Mouse (Mus musculus) C2C12 (cell line): ENCODE data around the gene Tmem198.

Source experiments
- CTCF ChIP-seq: IDR thresholded peaks from one replicate; pipeline ENCODE4 v1.5.1; 2011; ENCODE audit not compliant: control insufficient read depth, insufficient read depth, insufficient read length
- FOSL1 ChIP-seq: IDR thresholded peaks from one replicate; pipeline ENCODE4 v1.8.0; 2011; ENCODE audit warnings: mild to moderate bottlenecking, low read length; ENCODE audit not compliant: poor library complexity, insufficient read depth, severe bottlenecking
- MAX ChIP-seq: IDR thresholded peaks from one replicate; pipeline ENCODE4 v1.6.1; 2011; ENCODE audit warnings: mild to moderate bottlenecking, control low read depth
- MYOD1 ChIP-seq: IDR thresholded peaks from one replicate; pipeline ENCODE4 v1.6.1; 2011; ENCODE audit warnings: low read depth; ENCODE audit not compliant: control insufficient read depth, insufficient read length
- MYOG ChIP-seq: IDR thresholded peaks from one replicate; pipeline ENCODE4 v1.6.1; 2011; ENCODE audit not compliant: control insufficient read depth, insufficient read length; ENCODE audit errors: extremely low read depth
- USF1 ChIP-seq: IDR thresholded peaks from one replicate; pipeline ENCODE4 v1.6.1; 2011; ENCODE audit warnings: low read depth, mild to moderate bottlenecking, control low read depth, moderate library complexity

- peak; percentile 10 for TF ChIP-seq CTCF
- peak; percentile 28 for TF ChIP-seq MAX
- no peak for TF ChIP-seq USF1
- TF ChIP-seq MYOG: no peak
- TF ChIP-seq MYOD1: no peak
- no peak for TF ChIP-seq FOSL1
These were observed 8.3 kb downstream of the Tmem198 start for GRCm38 (mm10) chr1:75487405-75488161.
